Mouse (Mus musculus) c-Kit-positive CD71-positive TER-119-negative erythroid progenitor cells, embryonic 14.5 days (primary cell): ENCODE measurements at regions not wholly inside any gene's neighbourhood (a gene's known extent, or its start where the extent isn't known, plus 50 kb on each side); places are given as distances from the start of the nearest gene placed in this dataset.

Experiments used
- DNase-seq: peaks from one replicate; pipeline ENCODE4 v3.0.0-alpha.2; 2013; ENCODE audit warnings: low read depth

DNA sequence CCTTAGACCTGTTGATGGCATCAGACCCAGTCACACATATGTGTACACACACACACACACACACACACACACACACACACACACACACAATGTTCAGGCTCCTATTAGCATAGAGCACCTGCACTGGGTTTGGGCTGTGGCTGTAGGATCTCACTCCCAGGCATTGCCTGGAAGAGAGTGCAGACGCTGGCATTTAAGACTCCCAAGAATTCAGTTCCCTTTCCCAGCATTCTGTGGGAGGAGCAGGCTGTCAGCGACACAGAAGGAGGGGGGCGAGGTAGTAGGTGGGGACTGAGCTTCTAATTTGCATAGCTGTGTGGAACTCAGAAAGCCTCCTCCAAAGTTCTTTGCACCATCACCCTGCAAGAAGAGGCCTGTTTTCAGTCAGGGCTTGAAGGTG is 374.2 kb upstream of the Fam49b start:
- DNase-seq: no peak

DNA sequence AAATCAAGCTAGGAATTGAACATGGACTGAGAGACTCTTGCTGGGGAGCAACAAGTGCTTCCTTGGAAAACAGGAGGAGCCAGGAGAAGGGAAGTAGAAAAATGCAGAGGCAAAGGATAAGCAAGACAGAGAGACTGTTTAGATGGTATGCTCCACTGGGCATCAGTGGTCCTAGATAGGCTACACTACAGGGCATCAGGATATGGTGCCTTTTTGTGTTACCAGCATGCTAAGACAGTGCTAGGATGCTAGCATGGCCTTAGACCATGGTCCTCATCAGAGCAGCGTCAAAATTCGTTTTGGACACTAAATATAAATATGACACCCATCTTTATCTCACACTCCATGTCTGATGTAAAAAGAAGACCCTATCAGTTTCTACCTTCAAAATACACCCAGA is 374.6 kb upstream of the Fam49b start:
- no peak for DNase-seq

DNA sequence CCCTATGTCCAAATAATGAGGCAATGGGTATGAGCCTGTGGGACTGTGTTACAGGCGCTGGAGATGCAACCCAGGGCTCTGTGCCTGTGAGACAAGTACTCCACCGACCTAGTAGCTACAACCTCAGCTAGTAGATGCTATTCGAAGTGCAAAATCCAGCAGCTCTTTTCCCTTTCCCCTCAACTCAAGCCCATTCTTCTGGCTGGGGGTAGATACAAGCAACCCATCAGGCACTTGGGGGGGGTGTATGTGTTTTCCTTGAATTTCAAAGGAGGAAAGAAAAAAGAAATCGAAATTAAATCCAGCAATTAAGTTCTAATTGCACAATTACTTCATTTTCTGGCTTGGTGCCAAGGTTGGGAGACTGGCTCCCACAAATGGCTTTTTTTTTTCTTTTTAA is 372.4 kb upstream of the Gm21798 start:
- DNase-seq: no peak

DNA sequence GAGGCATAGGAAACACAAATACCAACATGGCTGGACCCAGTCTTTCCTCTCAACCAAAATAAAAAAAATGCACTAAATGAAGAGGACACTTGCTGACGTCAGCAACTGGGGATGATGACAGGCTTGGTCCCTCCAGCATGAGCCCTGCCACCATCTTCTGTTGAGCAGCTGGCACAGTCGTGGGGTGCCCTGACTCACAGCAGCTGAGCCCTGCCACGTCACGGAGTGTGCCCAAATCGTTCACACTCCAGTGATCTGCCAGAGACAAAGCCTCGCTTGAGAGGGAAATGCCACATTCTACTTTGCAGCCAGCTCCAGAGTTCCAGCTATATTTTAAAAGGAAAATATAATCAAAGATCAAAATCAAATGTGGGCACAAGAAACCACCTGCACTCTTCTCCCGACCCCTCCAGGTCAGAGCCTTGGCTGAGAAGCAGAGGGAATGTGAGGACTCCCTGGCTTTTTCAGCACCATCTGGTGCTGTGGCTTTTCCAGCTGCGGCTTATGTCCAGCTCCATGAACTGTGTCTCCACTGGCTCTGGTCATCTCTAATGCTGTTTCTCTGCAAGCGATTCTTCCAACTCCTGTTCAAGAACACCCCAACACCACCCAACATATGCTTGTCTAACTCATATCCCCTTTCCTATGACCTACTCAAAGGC is 371.0 kb upstream of the Gm21798 start:
- no peak for DNase-seq

DNA sequence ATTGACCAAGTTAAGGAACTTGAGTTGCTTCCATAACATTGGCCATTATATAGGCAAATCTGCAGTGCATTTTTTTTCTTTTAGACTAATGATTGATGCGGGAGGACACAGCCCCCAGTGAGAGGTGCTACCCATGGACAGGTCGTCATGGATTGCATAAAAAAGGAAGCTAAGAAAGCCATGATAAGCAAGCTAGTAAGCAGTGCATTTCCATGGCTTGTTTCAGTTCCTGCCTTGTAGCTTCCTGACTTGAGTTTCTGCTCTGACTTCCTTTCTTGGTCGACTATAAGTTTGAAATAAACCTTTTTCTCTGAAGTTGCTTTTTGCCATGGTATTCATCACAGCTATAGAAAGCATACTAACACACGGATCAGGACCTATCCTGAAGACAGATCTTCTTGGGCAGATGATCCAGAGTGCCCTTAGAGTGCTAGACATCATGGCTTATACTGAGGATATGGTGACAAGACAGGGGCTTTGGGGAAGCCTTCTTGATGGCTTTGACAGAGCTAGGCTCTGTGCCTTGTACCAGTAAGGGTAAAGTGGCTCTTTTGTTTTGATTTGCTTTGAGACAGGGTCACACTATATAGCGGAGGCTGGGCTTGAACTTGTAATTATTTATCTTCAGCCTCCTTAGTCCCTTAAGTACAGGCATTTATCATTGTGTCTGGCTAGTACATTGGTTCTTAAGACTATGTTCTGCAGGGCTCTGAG is 370.1 kb upstream of the Gm21798 start:
- no peak for DNase-seq

DNA sequence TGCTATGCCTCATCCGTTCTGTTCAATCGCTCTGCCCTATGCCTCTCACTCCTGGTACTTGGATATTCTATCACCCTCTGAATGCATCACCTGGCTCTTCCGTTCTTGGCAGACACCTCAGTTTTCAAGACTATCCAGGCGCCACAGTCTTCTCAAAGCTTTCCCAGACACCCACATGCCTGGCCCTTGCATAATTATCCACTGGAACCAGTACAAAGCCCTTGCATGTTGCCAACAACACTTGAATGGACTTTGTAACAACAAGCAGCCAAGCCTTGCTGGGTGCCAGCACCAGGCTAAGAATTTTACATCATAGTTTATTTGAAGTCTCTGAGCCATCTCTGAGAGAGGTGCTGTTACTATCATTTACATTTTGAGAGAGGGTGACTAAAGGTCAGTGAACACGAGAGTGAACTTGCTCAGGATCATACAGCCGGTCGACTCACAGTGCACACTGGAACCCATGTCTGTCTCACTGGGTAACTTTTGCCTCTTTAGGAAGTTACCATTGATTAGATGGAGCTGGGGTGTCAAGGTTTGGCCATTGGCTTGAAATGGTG is 368.8 kb upstream of the Gm21798 start:
- no peak for DNase-seq

DNA sequence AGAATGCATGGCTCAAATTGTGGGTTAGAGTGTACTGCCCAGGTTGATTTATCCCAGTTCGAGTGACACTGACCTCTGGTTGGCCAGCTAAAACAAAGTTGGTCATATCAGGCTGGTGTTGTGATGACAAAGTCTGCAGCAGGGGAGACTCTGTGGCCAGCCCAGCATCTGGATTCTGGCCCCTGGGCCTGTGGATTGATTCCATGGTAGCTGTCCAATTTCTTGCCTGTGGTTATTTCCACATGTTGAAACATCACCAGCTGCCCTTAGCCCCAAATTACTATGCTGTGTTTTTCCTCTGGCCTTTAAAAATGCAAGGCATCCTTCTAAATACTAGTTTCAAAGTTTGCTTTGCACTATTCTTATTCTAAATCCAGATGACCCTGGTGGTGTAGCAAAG is 346.8 kb upstream of the Gm21798 start:
- no peak for DNase-seq

DNA sequence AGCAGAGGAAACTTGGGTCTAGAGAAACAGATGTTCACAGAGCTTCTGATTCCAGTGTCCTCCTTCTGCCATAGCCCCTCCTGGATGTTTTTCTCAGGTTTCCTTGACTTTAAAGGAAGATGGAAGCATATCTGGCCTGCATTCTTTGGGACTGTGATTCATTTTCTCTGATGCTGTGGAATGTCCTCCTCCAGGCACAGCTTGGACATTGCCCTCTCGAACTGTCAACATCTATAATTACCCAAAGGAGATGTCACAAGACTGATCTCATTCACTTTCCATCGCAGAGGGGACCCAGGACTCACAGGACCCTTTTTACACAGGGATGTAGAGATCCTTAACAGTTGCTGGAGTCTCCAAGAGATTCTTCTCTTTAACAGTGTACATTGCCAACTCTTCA is 345.9 kb upstream of the Gm21798 start:
- DNase-seq: no peak

DNA sequence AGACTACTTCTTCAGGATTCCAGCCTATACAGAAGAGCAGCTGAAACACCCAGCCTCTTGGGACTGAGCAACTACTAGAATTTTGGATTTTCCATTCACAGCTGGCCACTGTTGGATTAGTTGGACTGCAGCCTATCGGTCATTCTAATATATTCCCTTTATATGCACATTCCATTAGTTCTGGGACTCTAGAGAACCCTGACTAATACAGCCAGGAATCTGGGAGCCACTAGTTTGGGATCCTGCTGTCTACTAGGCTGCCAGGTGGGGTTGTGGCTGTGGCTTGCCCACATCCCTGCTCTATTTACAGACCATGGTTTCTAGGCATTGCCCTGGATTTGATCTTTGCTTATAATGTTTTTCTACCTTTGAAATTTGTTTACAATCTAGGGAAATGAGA is 343.3 kb upstream of the Gm21798 start:
- no peak for DNase-seq

DNA sequence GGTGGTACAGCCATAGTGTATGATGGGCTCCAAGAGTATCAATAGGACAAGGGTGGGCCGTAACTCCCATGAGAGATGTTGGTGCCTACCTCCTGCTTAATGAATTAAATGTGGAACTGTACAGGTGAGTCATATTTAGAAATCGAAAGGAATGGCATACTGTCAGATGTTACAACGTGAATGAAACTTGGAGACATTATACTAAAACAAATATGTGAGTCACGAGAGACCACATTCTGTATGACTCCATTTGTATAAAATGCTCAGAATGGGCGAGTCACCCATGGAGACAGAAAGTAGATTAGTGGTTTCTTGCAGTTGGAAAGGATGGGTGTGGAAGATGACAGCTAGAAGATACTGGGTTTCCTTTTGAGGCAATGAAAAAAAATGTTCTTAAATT is 340.4 kb upstream of the Gm21798 start:
- no peak for DNase-seq

DNA sequence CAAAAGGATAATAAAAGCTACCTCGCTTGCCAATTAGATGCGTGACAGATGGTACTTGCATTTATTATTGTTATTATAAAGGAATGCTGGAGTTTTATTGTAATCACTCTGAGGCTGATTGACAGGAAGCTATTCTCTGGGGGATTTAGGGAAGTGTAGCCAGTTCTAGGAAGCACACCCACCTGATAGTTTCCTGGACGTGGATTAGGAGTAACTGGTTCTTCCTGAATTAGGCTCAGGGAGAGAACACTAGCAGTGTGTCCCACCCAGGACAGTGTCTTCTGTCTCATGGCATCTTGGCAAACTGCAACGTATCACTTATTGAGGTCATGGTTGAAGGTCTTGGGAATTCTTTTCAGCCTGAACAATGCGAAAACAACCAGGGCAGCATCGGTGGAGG is 336.9 kb upstream of the Gm21798 start:
- DNase-seq: no peak

DNA sequence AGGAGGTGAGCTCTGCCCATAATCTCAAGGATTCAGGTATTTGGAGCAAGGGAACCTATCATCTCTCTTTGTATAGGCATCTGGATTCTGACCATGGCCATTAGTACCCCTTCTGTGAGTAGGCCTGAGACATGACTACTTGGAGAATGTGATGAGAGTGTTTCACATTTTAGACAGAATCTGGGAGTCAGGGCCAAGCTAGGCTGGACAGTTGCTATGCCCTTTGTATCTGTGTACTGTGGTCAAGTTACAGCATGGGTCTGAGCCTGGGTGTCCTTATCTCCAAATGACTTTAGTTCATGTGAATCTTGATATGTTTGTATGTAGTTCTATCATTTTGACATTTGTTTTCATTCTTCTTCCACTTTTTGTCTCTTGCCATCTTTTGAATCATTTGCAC is 336.3 kb upstream of the Gm21798 start:
- no peak for DNase-seq

DNA sequence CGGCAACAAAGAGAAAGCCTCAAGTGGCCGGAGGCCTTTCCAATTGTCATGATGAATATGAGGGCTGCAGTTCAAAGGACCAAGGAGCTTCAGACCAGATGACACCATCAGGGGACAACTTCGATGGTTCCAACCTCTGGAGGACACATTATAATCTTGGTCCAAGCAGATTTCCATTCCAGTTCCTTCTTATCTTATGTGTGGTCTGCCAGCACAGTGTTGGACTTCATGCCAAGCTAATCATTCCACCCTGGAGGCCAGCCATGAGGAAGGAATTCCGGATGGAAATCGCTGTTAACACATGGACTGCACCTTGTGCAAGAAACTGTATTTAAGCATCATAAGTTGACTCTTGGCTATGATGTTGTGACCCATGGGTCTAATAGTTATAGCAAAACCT is 334.5 kb upstream of the Gm21798 start:
- DNase-seq: no peak

DNA sequence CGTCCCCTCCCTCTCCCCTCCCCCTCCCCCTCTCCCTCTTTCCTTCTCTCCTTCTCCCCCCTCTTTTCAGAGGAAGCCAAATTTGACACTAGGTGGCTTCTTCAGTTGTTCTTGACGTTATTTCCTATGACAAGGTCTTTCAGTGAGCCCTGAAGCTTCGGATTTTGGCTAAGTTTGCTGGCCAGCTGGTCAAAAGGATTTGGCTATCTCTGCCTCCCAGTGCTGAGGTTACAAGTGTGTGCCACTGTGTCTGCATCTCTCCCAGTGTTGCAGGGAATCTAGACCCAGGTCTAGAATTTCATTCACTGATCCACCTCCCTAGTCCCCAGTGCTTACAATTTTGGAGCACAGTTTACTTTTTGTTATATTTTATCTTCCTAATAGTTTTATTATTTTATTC is 329.7 kb upstream of the Gm21798 start:
- DNase-seq: no peak

DNA sequence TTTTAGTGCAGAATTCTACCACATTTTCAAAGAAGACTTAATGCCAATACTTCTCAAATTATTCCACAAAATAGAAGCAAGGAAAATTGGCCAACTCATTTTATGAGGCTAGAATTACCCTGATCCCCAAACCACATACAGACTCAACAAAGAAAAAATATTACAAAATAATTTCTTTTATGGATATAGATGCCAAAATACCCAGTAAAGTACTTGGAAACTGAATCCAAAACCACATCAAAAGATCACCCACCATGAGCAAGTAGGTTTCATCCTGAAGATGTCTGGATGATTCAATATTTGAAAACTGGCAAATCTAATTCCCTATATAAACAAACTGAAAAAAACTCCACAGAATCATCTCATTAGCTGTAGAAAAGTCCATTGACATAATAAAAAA is 316.7 kb upstream of the Gm21798 start:
- DNase-seq: no peak

DNA sequence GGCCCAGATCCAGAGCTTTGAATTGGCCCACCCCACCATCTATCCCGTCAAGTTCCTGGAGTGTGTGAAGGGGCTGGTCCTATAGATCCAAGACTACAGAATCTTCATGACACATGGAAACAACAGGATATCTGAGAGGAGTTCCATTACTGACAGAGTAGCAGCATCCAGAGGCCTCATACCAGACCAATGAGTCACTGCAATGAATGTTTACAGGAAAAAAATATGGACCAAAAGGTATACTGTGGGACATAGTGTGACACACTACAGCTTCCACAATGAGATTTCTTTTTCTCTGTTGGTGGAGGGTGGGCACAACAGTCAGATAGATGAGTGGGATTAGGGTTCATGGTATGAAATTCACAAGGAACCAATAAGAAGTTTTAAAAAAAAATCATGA is 316.0 kb upstream of the Gm21798 start:
- no peak for DNase-seq

DNA sequence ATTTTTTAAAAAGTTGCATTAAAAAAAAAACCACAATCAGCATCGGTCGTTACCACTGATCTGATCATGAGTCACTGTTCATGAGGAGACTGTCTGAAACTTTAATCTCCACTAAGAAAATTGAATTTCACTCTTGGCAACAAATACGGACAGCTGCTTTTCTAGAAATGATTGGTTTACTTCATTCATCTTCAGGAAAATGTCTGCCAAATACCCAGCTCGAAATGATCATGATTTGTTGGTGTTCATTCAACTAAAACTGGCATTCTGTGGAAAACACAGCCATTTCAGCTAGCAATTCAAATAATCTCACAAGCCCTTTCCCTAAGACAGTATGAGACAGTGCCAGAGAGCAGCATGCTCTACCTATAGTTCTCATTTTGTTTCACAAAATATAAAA is 312.7 kb upstream of the Gm21798 start:
- no peak for DNase-seq

DNA sequence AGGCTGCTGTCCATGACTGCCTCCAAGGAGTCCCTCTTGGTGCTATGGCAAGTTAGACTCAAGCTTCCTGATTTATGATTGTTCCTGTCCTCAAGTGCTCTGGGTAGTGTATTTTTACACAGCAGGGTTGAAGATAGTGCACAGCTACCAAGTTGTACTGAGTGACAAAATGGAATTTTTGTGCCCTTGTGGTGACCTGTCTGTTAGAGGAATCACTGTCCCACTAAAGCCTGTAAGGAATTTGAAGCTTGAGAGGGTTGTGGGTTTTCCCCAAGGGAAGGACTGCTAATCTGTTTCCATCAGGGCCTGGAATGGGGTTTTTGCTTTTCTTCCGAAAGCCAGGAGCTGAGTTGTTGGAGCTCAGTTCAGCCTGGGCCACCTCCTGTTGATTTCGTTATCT is 306.8 kb upstream of the Gm21798 start:
- DNase-seq: no peak

DNA sequence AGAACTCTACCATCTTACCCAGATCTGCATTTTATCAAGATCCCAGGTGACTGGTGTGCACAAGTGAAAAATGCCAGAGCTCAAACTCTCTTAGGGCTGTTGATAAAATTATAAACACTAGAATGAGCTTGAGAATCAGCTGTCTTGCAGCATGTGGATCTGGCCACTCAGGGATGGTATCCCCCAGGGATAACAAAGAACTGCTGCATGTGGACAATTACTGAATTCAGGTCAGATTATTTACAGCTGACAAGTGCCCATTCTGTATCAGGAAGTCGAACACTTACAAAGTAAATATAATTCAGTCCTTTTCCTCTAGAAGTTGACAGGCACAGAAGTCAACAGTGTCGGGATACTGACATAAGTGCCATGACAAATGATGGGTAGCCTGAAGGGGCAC is 306.3 kb upstream of the Gm21798 start:
- DNase-seq: no peak

DNA sequence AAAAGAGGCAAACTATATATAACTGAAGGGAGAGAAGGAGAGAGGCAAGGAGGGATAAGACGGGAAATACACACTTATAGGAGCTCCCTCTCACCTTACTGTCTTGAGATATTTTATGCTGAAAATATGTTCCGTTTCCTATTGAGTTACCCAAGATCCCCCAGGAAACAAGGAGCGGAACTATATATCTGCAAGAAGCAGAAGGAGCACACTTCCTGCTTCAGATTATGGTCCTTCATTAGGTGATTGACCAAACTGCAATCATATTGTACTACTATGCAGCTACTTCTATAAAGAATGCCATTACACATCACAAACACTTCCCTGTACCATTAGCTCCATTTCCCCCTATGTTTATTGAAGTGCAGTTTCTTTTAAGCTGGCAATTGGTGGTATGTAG is 304.9 kb upstream of the Gm21798 start:
- DNase-seq: no peak

DNA sequence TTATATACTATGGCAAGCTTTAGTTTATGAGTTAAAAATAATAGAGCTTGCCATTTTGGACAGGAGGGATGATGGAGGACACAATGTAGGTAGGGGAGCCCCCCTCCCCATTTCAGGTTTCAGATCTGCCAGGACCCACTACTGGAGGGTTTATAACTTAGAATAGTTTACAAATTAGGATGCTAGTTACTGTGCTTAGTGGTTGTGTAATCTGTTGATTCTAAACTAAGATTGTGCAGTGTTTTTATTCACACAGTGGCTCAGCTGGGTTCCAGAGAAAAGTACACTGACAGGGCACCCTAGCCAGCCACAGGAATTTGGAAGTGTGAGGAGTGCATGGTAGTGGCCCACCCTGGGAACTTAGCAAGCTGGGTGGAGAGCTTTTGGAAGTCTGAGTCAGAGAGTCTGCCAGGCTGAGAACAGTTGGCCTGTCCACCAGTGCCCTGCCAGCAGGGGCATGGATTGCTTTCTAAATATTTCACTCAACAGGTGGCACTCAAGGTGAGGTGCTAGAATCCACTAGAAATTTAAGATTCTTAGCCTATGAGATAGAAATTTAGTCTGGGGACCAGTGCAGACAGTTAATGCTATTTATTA is 303.9 kb upstream of the Gm21798 start:
- DNase-seq: no peak

DNA sequence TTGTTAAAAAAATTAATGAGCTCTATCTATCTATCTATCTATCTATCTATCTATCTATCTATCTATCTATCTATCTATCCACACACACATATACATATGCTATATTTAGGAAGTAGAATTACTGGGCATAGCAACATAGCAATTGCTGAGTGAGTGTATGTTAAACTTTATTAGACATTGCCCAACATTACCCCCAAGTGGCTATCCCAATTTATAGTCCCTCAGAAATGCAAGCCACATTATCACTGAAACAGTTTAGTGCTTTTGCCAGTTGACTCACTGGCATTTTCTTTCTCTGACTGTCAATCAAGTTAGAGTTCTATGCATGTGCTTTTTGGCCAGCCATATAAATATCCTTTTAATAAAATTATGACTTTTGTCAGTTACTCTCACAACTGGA is 302.3 kb upstream of the Gm21798 start:
- DNase-seq: no peak

DNA sequence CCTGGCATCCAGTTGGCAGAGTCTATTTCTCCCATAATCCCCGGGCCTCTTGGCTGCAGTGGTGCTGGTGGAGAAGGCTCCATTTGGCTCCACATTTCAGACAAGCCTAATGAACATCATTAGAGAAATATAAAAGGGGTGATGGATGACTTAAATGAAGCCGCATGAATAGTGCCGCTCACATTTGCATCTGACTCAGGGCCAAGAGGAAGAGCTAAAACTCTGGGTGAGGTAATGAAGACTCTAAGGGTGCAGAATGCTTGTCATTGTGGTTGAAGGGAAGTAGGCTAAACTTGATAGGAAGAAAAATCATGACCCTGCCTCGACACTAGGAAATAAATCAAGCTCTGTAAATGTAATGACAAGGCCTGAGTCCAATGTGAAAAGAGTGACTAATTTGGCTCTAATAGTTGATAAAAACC is 298.3 kb upstream of the Gm21798 start:
- no peak for DNase-seq

DNA sequence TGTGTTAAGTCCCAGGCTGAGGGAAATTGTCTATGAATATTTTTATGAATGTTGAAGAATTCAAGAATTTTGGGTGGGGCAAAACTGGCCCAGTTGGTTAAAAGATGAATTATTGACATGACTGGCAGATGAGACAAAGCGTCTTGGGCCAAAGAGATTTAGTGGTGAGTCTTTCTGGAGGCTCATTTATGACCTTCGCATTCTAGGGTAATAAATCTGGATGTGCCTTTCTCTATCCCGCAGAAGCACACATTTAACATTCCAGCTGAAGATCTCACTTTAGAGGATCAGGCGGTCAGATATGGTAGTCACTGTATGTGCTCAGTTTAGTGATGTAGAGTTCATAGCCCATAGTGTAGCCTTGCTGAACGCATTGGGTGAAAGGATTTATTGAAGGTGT is 296.9 kb upstream of the Gm21798 start:
- DNase-seq: no peak
